Mouse (Mus musculus) midbrain, embryonic 16.5 days (tissue): ENCODE measurements around the gene Sugp2. TPM values are rescaled to one million over a fixed set of nuclear protein-coding genes. Genes with fewer than 3 reads are reported as not detected.
A peak's percentile ranks its signal among the peaks of the same experiment; 100 is the strongest.

Experiments used
- ATAC-seq: fragments of 200-750 bp; cut with Nextera tagmentation; 2 replicates; pipeline ENCODE4 v1.8.0; 2017; ENCODE audit warnings: moderate TSS enrichment
- H3K27ac ChIP-seq: fragments of 300-500 bp; sonication (generic); 2 replicates; pipeline ENCODE4 v1.5.1; 2014; ENCODE audit warnings: mild to moderate bottlenecking, low read length, mixed read lengths
- H3K27me3 ChIP-seq: fragments of 300-500 bp; sonication (generic); 2 replicates; pipeline ENCODE4 v1.6.1; 2014; ENCODE audit warnings: low read depth, low read length, mixed read lengths; ENCODE audit not compliant: control insufficient read depth, insufficient read depth
- H3K36me3 ChIP-seq: fragments of 300-500 bp; sonication (generic); 2 replicates; pipeline ENCODE4 v1.6.1; 2014; ENCODE audit warnings: mild to moderate bottlenecking, low read length, moderate library complexity, mixed read lengths; ENCODE audit not compliant: control insufficient read depth, insufficient read depth
- H3K4me1 ChIP-seq: fragments of 300-500 bp; sonication (generic); 2 replicates; pipeline ENCODE4 v1.6.1; 2014; ENCODE audit warnings: mild to moderate bottlenecking, low read length, mixed read lengths; ENCODE audit not compliant: control insufficient read depth, insufficient read depth
- H3K4me2 ChIP-seq: fragments of 300-500 bp; sonication (generic); 2 replicates; pipeline ENCODE4 v1.6.1; 2014; ENCODE audit warnings: mild to moderate bottlenecking, low read length, mixed read lengths
- H3K4me3 ChIP-seq: fragments of 300-500 bp; sonication (generic); 2 replicates; pipeline ENCODE4 v1.5.1; 2014; ENCODE audit warnings: low read depth, mild to moderate bottlenecking, low read length, moderate library complexity, mixed read lengths
- H3K9ac ChIP-seq: fragments of 300-500 bp; sonication (generic); 2 replicates; pipeline ENCODE4 v1.6.1; 2014; ENCODE audit warnings: low read depth, low read length, mixed read lengths
- H3K9me3 ChIP-seq: fragments of 300-500 bp; sonication (generic); replicated peaks from 2 replicates; pipeline ENCODE4 v1.6.1; 2014; ENCODE audit warnings: mild to moderate bottlenecking, low read length, mixed read lengths; ENCODE audit not compliant: control insufficient read depth, poor library complexity, severe bottlenecking
- WGBS: fragments of 180-500 bp; shearing (Covaris S2); extraction: QIAGEN DNeasy Blood & Tissue Kit; methylation state at CpG from one replicate; pipeline ENCODE4 v1.1.7; 2014; 5-methylcytosine and 5-hydroxymethylcytosine counted together
- polyA plus RNA-seq: library from polyadenylated mRNA; unstranded; fragments of >200 nt; fragmentation: Nextera tagmentation; extraction: Ambion mirVana; gene quantifications from 2 replicates; pipeline ENCODE4 v1.2.1, GENCODE M21; 2015

The Sugp2 gene
- polyA plus RNA-seq, 1 experiment from 2014 or later, result 104 TPM

DNA sequence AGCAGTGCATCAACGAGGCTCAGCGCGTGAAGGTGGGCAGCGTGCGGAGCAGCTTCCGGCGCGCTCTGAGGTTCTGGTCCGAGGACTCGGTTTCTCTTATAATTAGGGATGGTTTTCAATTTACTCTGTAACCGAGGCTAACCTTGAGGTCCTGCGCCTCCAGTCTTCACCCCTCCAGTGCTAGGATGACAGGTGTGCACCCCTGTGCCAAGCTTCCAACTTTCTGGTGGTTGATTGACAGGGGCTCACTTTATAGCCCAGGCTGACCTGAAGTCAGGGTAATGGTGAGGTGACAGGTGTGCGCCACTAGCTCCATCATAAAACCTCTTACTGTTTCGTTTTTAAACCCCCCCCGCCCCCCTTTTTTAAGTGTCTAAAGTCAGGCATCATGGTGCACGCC is 68.9 kb downstream of the Sugp2 start:
- peak overlapping the region; percentile 81 for H3K27ac ChIP-seq
- H3K9ac ChIP-seq, result peak overlapping the region; percentile 78
- H3K4me3 ChIP-seq, result peak overlapping the region; percentile 85
- peaks cover 18% of the 10 kb centered on the region for H3K36me3 ChIP-seq
- H3K27me3 ChIP-seq, result no peaks in the 10 kb centered on the region
- WGBS, result 5% methylated on average over 16 of the region's 16 CpGs
- peak overlapping the region; percentile 96 for H3K4me2 ChIP-seq
- H3K4me1 ChIP-seq, result peaks cover 24% of the 10 kb centered on the region
- ATAC-seq, result peak; percentile 62
- no peaks in the 10 kb centered on the region for H3K9me3 ChIP-seq

DNA sequence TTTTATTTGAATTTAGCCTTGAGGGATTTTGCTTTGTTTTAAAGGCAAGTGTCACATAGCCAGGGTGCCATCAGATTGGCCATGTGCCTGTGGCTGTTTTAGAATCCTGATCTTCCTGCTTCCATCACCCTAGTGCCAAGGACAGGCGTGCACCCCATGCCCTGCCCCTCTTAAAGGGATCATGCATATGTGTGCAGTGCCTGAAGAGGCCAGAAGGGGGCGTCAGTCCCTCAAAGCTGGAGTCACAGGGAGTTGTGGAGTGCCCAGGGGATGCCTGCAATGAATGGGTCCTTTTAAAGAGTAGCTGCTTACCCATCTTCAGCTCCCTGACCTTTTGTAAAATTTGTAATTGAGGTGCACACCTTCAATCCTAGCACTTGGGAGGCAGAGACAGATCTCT is 75.3 kb downstream of the Sugp2 start:
- no peak overlapping the region for H3K4me2 ChIP-seq
- H3K9ac ChIP-seq, result no peak overlapping the region
- H3K27ac ChIP-seq, result no peak overlapping the region
- no peaks in the 10 kb centered on the region for H3K9me3 ChIP-seq
- no peaks in the 10 kb centered on the region for H3K27me3 ChIP-seq
- H3K4me3 ChIP-seq, result no peak overlapping the region
- no peak for ATAC-seq
- WGBS, result 30% methylated on average over 2 of the region's 2 CpGs
- H3K36me3 ChIP-seq, result peaks cover 33% of the 10 kb centered on the region
- H3K4me1 ChIP-seq, result no peaks in the 10 kb centered on the region; the same call in 1 of the 2 replicates

DNA sequence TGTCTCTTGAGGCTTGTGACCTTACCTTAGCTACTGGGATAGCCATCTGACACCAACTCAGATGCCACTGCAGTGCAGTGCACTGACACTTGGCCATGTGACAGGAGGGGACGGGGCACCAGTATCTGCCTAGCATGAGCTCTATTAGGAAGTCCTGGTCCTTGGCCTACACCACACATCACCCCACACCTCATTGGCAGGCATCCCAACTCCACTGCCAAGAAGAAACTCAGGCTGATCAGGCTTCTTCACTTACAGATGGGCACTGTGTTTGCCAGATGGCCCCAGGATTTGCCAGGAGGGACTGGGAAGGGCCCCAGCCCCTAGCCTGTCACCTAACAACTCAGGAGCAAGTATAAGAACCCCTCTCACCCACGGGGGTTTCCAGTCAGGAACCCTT is 79.4 kb downstream of the Sugp2 start:
- Histone ChIP-seq H3K36me3 (peaks cover 21% of the 10 kb centered on the region), H3K4me2 (no peak overlapping the region), H3K9ac (no peak overlapping the region), H3K27me3 (no peaks in the 10 kb centered on the region), H3K4me3 (no peak overlapping the region), H3K4me1 (peaks cover 22% of the 10 kb centered on the region), H3K9me3 (no peaks in the 10 kb centered on the region), H3K27ac (no peak overlapping the region)
- WGBS, result 88% methylated on average over 2 of the region's 2 CpGs
- no peak for ATAC-seq

DNA sequence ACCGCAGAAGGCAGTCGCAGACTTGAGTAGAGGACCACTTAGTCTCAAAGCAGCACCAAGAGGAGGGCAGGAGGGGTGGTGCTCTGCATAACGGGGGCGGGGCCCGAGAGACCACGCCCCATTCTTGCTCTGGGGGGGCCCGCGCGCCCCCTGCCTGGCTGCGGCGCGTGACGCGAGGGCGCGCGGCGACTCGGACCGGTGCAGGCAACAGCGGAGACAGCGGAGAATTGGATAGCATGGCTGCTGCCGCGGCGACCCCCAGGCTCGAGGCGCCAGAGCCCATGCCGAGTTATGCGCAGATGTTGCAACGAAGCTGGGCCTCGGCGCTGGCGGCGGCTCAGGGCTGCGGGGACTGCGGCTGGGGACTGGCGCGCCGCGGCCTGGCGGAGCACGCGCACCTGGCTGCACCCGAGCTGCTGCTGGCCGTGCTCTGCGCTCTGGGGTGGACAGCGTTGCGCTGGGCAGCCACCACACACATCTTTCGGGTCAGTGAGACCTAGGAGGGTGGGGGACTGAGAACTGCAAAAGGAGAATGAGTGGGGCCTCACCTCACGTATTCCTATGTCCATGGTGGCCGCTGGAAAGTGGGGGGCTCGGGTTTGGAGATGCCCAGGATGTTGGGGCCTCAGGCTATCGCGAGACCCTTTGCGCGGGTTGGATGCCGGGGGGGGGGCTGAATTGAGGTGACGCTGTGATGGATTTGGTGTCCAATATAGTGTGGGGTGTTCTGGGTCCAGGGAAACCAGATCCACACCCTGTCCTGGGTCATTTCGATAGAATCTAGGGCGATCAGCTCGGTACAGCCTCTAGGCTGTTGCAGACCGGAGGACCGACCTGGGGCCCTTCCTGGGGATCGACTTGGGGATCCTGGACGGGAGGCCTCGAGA is 81.8 kb downstream of the Sugp2 start, which contains the start of gene Cers1:
TSS of gene Cers1 (plus strand) at position 152 of the 887 bp plus-strand sequence.
- peaks cover 22% of the 10 kb centered on the region for H3K4me1 ChIP-seq
- H3K4me3 ChIP-seq, result peak within 1 kb of the TSS; percentile 78
- peak; percentile 59 for ATAC-seq
- peaks cover 21% of the 10 kb centered on the region for H3K36me3 ChIP-seq
- H3K9me3 ChIP-seq, result no peaks in the 10 kb centered on the region
- no peaks in the 10 kb centered on the region for H3K27me3 ChIP-seq
- WGBS, result 1% methylated on average over 66 of the region's 66 CpGs
- peak within 1 kb of the TSS; percentile 61 for H3K4me2 ChIP-seq
- H3K27ac ChIP-seq, result peak within 1 kb of the TSS; percentile 97
- H3K9ac ChIP-seq, result peak within 1 kb of the TSS; percentile 88

DNA sequence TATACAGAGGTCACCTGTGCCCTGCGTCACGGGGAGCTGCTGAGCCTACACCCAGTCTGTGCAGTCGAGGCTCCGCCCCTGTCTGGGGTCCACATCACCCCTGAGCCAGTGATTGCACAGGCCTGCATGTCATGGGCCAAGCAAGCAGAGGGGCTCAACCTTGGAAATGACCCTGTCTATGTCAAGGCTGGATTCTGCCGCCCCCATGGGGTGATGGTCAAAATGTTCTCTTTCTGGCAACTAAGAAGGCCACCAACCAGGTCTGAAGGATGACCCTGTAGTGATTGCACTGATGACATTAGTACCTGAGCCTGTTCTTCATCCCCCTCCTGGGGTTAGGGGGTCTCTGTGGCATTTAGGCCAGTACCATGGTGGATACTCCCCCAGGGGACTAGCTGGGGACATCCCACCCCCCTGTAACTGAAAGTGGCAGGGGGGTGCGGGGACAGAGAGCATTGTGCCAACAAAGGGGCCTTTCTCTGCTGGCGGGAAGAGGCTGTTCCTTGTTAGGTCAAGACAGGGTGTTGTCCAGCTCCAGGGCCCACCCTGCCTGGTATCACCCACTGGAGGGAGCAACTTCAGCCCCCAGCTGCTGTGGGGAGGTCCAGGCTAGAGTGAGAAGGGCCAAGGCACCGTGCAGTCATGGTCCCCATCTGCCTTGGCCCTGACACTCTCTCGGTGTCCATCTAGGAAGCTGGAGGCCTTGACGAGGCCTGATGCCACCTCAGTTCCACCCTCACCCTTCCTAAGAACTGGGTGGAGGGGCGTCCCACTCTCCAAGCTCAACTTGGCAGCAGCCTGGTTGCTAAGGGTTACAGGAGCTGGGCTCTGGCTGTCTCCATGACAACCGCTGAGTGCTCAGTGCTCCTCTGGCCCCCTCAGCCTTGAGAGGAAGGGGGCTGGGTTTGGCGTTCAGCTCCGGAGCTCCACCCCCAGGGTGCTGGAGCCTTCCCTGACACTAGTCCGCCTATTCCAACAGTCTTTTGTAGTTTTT is 82.8 kb downstream of the Sugp2 start:
- no peaks in the 10 kb centered on the region for H3K27me3 ChIP-seq
- H3K9ac ChIP-seq, result peak overlapping the region; percentile 88
- peak overlapping the region; percentile 61 for H3K4me2 ChIP-seq
- peak; percentile 88 for ATAC-seq
- peak overlapping the region; percentile 78 for H3K4me3 ChIP-seq
- peak overlapping the region; percentile 97 for H3K27ac ChIP-seq
- H3K4me1 ChIP-seq, result peaks cover 22% of the 10 kb centered on the region
- 10% methylated on average over 15 of the region's 15 CpGs for WGBS
- H3K36me3 ChIP-seq, result peaks cover 12% of the 10 kb centered on the region
- no peaks in the 10 kb centered on the region for H3K9me3 ChIP-seq

DNA sequence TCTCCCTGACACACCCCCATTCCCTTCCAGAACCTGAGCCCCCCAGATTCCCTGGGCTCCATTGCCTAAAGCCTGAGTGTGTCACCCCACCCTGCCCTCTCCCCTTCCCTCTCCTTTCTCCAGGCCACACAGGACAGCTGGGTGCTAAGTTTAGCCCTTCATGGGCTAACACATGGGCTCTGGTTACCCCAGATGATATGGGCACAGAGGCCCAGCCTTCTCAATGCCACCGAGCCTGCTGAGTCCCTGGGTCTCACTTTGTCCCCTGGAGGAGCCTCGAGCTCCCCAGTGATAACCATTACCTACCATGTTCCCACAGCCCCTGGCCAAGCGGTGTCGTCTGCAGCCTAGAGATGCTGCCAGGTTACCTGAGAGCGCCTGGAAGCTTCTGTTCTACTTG is 83.8 kb downstream of the Sugp2 start:
- no peaks in the 10 kb centered on the region for H3K27me3 ChIP-seq
- H3K4me2 ChIP-seq, result peak overlapping the region; percentile 61
- 86% methylated on average over 5 of the region's 5 CpGs for WGBS
- peaks cover 22% of the 10 kb centered on the region for H3K4me1 ChIP-seq
- peaks cover 9% of the 10 kb centered on the region for H3K36me3 ChIP-seq
- no peaks in the 10 kb centered on the region for H3K9me3 ChIP-seq
- no peak for ATAC-seq
- no peak overlapping the region for H3K9ac ChIP-seq
- peak overlapping the region; percentile 97 for H3K27ac ChIP-seq
- H3K4me3 ChIP-seq, result peak overlapping the region; percentile 78; the same call in 1 of the 2 replicates

DNA sequence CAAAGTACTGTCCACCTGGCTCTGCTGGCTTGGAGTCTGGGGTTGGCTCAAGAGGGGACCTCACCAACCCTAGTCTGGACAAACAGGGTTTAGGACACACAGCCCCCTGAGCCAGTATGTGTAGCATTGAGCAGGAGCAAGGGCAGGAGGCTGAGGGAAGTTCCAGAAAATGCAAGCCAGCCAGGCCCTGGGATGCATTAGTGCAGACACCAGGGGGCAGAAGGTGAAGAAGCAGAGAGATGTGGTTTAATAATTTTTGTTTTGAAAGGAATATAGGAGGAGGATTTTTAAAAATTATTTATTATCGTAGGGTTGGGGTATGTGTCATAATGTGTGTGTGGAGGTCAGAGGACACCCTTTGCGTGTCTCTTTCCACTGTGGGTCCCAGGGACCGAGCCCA is 89.7 kb downstream of the Sugp2 start:
- peaks cover 16% of the 10 kb centered on the region for H3K36me3 ChIP-seq
- H3K4me3 ChIP-seq, result no peak overlapping the region
- H3K4me1 ChIP-seq, result no peaks in the 10 kb centered on the region
- 99% methylated on average over 3 of the region's 3 CpGs for WGBS
- no peak overlapping the region for H3K9ac ChIP-seq
- H3K27me3 ChIP-seq, result no peaks in the 10 kb centered on the region
- H3K27ac ChIP-seq, result no peak overlapping the region
- no peak overlapping the region for H3K4me2 ChIP-seq
- ATAC-seq, result no peak
- no peaks in the 10 kb centered on the region for H3K9me3 ChIP-seq

DNA sequence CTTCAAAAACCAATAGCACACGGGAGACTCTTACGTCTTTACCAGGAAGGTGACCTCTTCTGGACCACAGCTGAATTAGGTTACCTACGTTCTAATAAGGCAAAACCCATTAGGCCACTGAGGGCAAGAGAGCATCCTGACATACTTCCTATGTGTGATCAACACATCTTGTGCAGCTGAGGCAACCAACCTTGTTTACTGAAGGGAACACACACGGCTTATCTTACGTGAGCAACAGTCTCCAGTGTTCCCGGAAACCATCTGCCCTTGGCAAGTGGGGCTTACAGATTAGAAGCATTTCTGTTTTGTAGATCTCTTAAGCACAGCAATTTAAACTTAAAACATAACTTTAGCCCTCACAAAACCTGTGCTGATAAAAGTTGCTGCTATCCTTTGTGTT is 93.5 kb downstream of the Sugp2 start:
- 97% methylated on average over 6 of the region's 6 CpGs for WGBS
- H3K4me2 ChIP-seq, result no peak overlapping the region
- no peaks in the 10 kb centered on the region for H3K27me3 ChIP-seq
- no peak overlapping the region for H3K27ac ChIP-seq
- H3K9ac ChIP-seq, result no peak overlapping the region
- peaks cover 10% of the 10 kb centered on the region for H3K4me1 ChIP-seq
- no peak for ATAC-seq
- no peaks in the 10 kb centered on the region for H3K9me3 ChIP-seq
- H3K36me3 ChIP-seq, result peaks cover 29% of the 10 kb centered on the region
- H3K4me3 ChIP-seq, result no peak overlapping the region
